Mouse (Mus musculus): ENCODE measurements around the gene Fstl4. TPM values are rescaled to one million over a fixed set of nuclear protein-coding genes. Genes with fewer than 3 reads are reported as not detected.

Gene Fstl4
- polyA plus RNA-seq, 1 experiment = not detected

GRCm38 (mm10) chr11:53210876-53211275, 446.4 kb downstream of the Fstl4 start:
- no peak for TF ChIP-seq GATA1 (IDR thresholded peaks at IDR 0.05; ENCODE audit: low read length)

GRCm38 (mm10) chr11:53229011-53229410, 464.6 kb downstream of the Fstl4 start:
- TF ChIP-seq GATA1 (IDR thresholded peaks at IDR 0.05; ENCODE audit: low read length) = no peak

- TF ChIP-seq GATA1 (IDR thresholded peaks at IDR 0.05; ENCODE audit: low read length) = no peak
These were observed 467.4 kb downstream of the Fstl4 start for GRCm38 (mm10) chr11:53231836-53232235.

GRCm38 (mm10) chr11:53233590-53233989, 469.2 kb downstream of the Fstl4 start:
- TF ChIP-seq GATA1 (IDR thresholded peaks at IDR 0.05; ENCODE audit: low read length) = no peak
